Mouse (Mus musculus): ENCODE data around the gene Eif2b3.

Gene Eif2b3

GRCm38 (mm10) chr4:117094626-117095361 lies 75.6 kb downstream of the Eif2b3 start:
- DNase-seq (ENCODE audit: low spot score in 2 of 2), result no peak

- DNase-seq (ENCODE audit: low spot score in 2 of 2), result peak; percentile 45 to 48
Measured at GRCm38 (mm10) chr4:117095551-117096452, 76.6 kb downstream of the Eif2b3 start, which contains the start of gene Ptch2. Gene Ptch2, plus strand, starts transcription at chr4:117096075.

GRCm38 (mm10) chr4:117096666-117097065 lies 77.5 kb downstream of the Eif2b3 start:
- DNase-seq (ENCODE audit: low spot score in 2 of 2), result no peak

GRCm38 (mm10) chr4:117097969-117098763 lies 79.0 kb downstream of the Eif2b3 start:
- no peak for DNase-seq (ENCODE audit: low spot score in 2 of 2)

- DNase-seq (ENCODE audit: low spot score in 2 of 2), result no peak
Measured at GRCm38 (mm10) chr4:117098764-117099036, 79.5 kb downstream of the Eif2b3 start.

- DNase-seq (ENCODE audit: low spot score in 2 of 2), result no peak
Measured at GRCm38 (mm10) chr4:117100036-117100435, 80.8 kb downstream of the Eif2b3 start.

GRCm38 (mm10) chr4:117101218-117101617 lies 82.0 kb downstream of the Eif2b3 start:
- DNase-seq (ENCODE audit: low spot score in 2 of 2), result no peak

GRCm38 (mm10) chr4:117104672-117105071 lies 85.5 kb downstream of the Eif2b3 start:
- no peak for DNase-seq (ENCODE audit: low spot score in 2 of 2)

- DNase-seq (ENCODE audit: low spot score in 2 of 2), result no peak
Measured at GRCm38 (mm10) chr4:117105127-117105526, 85.9 kb downstream of the Eif2b3 start.

GRCm38 (mm10) chr4:117107813-117108523 lies 88.8 kb downstream of the Eif2b3 start:
- no peak for DNase-seq (ENCODE audit: low spot score in 2 of 2)

- no peak for DNase-seq (ENCODE audit: low spot score in 2 of 2)
Measured at GRCm38 (mm10) chr4:117108524-117108849, 89.3 kb downstream of the Eif2b3 start.

- DNase-seq (ENCODE audit: low spot score in 2 of 2), result no peak
Measured at GRCm38 (mm10) chr4:117109330-117109729, 90.1 kb downstream of the Eif2b3 start.

- no peak for DNase-seq (ENCODE audit: low spot score in 2 of 2)
Measured at GRCm38 (mm10) chr4:117110249-117110648, 91.0 kb downstream of the Eif2b3 start.

GRCm38 (mm10) chr4:117110985-117111384 lies 91.8 kb downstream of the Eif2b3 start:
- no peak for DNase-seq (ENCODE audit: low spot score in 2 of 2)

GRCm38 (mm10) chr4:117113237-117113636 lies 94.0 kb downstream of the Eif2b3 start:
- no peak for DNase-seq (ENCODE audit: low spot score in 2 of 2)

GRCm38 (mm10) chr4:117115592-117115991 lies 96.4 kb downstream of the Eif2b3 start:
- DNase-seq (ENCODE audit: low spot score in 2 of 2), result no peak

- DNase-seq (ENCODE audit: low spot score in 2 of 2), result no peak
Measured at GRCm38 (mm10) chr4:117117931-117118330, 98.7 kb downstream of the Eif2b3 start.

- no peak for DNase-seq (ENCODE audit: low spot score in 2 of 2)
Measured at GRCm38 (mm10) chr4:117119636-117120035, 100.4 kb downstream of the Eif2b3 start.

GRCm38 (mm10) chr4:117120052-117120444 lies 100.8 kb downstream of the Eif2b3 start:
- DNase-seq (ENCODE audit: low spot score in 2 of 2), result no peak

GRCm38 (mm10) chr4:117120445-117121414 lies 101.5 kb downstream of the Eif2b3 start:
- DNase-seq (ENCODE audit: low spot score in 2 of 2), result peak; percentile 91 to 93

Measured in frontal cortex, postnatal 14 days (tissue).